Mouse (Mus musculus) fibroblast of lung, adult 2 months (primary cell): ENCODE measurements at regions not wholly inside any gene's neighbourhood (a gene's known extent, or its start where the extent isn't known, plus 50 kb on each side); places are given as distances from the start of the nearest gene placed in this dataset.

Experiments used
- DNase-seq: peaks from one replicate; pipeline ENCODE4 v3.0.0-alpha.2; 2011; ENCODE audit warnings: low read depth

DNA sequence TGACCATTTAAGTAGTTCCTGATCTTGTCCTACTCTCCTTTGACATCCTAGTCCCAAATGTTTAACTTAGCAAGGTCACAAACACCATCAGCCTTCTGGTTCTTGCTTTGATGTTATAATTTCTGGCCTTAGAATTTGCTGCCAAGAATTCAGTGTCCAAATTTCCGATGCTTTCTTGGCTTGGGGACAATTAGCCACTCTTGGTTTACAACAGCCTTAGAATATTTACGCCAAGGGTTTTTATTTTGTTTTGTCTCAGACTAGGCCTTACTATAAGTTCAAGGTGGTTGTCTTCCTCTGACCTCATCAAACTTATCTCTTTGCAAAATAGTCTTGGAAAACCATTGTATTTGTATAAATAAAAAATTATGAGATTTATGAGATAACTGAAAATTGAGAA lies 322.4 kb downstream of the Tfec start:
- DNase-seq: no peak

DNA sequence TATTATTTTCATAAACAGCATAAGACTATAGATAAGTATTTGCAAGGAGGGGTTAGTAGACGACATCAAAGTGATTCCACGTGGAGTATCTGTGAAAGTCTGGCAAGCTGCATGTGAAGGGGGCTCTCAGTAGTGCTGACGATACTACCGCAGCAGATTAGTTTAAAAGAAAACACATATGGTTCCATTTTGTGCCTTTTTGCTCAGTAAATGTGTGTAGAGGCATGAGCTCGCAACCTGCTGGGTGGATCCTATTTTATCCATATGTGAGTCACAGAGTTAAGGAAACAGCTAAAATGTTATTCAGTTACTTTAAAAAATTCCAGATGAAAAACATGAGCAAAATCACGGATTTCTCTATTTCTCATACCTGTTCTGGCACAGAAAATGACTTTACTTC lies 325.4 kb downstream of the Tfec start:
- no peak for DNase-seq

DNA sequence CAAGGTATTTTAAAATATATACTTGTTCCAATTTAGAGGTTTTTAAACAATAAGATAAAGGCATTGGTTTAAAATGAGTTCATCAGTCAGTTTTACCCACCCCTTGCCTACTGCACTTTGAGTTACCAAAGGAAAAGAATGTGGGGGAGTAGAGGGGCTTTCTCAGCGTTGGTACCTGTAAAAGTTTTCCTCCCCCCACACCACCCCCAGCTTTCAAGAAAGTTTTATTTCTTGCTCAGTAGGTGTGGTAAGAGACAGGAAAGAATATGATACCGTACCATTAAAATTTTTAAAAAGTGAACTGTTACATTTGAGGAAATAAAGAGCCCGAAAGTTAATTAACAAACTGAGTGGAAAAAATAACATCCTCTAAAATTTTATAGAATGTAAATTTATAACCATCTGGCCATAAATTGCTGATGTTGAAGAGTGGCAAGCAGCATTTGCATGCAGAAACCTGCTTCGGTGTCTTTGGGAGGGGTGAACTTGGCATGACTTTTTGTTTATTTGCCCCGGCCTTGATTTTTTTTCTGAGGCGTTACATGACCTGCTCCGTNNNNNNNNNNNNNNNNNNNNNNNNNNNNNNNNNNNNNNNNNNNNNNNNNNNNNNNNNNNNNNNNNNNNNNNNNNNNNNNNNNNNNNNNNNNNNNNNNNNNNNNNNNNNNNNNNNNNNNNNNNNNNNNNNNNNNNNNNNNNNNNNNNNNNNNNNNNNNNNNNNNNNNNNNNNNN lies 346.1 kb downstream of the Tfec start:
- no peak for DNase-seq

DNA sequence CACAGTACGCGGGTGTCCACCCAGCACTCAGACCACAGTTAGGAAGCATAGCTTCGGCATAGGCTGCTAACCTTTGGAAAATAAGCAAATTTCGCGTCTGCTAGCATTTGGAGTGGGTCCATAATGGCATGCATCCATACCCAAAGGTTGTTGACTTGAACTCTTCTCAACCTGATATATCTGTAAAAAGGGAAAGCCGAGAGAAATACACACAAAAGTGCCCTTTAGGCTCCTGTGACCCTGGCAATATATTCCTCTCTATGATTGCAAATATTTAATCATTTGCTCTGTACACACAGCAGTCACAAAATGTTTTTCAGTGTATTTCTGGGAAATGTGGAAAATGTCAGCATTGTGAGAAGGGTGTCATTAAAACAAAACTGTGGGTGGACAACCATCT lies 347.1 kb downstream of the Tfec start:
- DNase-seq: no peak

DNA sequence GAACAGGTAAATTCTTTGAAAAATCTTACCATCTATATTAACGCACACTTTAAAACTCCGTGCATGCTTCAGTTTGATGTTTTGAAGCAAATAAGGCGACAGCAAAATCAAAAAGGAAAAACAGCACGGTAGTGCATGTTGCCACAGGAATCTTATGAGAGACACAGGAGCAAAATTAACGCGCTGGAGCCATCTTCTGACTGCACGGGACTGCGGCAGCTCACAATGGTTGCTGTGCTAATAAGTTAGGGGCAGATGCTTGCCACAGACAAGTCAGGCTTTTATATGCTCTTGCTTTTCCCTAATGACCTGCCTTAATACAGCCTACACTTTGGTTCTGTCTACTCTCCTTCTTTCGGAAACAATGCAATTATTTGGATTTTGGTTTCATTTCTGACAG lies 347.8 kb downstream of the Tfec start:
- DNase-seq: no peak

DNA sequence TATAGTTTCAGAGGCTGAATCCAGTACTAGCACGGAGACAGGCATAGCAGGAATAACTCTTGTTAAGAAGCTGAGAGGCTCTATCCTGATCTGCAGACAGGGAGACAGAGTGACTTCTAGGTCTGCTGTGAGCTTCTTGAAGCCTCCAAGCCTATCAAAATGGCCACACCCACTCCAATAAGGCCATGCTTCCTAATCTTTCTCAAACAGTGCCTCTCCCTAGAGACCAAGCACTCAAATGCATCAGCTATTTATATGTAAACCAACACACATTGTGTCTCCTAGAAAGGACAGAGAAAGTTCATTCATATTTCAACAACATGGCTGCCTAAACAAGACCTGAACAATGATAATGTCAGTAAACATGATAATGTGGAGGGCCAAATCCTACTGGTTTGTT lies 384.2 kb downstream of the Tfec start:
- DNase-seq: no peak

DNA sequence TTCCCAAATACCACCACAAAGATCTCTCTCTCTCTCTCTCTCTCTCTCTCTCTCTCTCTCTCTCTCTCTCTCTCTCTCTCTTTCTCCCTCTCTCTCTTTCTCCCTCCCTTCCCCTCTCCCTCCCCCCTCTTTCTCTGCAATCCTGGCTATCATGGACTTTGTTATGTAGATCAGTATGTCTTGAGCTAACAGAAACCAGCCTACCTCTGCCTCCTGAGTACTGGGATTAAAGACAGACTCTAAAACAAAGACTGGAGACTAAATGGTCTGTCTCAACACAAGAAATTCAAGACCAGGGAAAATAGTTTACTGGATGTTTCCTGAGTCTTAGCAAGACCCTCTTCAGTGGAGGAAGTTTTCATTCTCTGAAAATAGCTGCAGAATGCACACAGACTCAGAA lies 384.7 kb downstream of the Tfec start:
- no peak for DNase-seq

DNA sequence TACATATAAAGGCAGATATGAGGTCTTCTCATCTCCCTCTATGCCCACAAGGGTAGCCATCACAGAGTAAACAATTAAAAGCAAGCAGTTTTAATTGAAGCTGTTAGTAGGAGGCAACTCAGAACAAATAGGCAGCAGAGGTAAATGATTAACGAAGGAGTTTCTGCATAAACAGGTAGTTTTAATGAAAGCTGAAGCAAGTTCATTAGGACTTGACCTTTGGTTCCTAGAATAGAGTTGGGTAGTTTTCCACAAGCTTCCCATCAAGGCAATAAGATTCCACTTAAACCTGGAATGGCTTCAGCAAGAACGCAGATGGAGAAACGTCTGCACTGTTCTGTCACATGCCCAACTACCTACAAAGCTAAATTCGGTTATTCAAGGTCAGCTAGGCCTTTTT lies 394.4 kb downstream of the Tfec start:
- no peak for DNase-seq

DNA sequence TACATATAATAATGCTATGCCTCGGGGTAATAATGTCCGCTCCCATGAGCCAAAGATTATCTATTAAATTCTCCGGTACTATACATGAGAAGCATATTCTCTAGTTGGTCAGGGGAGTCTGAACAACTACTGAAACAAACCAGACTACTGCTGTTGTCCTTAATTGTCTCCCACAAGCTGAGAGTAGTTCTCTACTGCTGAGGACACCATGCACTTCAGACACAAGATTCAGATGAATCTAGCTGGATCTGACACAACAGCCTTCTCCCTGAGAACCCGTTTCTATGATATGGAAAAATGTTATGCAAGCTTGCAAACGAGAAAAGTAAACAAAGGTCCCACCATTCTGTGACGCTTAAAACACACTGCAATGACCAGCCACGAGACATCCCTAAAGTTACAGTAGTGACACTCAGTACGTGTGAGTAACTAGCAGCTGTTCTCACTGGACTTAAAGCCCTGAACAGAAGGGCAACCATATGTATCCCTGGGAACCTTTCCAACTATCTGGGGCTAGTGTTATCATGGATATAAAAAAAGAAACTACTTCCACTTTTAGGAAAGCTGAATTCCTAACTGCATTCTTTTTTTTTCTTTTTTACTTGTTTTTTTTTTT lies 411.1 kb downstream of the Tfec start:
- no peak for DNase-seq

DNA sequence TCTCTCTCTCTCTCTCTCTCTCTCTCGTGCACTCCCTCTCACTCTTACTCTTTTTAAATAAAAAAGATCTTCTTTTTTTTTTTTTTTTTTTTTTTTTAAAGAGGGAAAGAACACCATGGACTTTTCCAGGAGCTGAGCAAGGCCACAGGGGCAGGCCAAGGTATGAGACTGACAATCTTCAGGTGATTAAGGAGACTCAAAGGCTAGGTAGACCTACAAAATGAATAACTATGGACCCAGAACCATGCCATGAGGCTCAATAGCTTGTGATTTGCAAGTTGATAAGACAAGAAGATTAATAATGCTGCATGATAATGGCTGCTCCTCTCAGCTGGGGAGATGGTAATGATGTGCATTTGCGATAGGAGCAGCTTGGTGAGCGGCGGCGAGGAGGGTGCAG lies 414.9 kb downstream of the Tfec start:
- DNase-seq: no peak

DNA sequence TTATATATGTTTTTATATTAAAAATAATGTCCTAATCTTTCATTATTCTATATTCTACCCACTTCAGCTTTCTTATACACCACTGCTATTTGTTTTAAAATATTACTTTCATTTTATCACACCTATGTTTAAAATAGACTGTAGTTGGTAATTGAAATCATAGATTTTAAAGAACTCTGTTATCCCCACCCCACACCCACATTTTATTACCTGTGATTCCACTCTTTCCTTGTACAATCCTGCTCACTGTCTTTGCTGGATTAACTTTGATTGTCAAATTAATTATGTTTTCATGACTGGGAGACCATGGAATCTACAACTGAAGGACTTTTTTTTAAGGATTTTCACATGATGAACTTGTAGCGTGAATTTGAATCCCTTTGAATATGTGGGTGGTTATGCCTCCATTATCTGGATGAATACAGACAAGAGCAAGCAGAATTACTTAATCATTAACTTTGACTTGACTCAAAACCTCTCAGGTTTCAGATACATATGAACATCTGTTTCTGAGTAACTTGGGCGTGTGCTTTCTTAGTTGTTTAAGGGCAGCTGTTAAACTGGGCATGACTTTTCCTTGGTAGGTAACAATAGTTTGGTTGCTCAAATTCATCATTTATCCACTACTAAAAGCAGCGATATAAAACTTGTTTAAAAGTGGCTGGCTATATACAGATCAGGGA lies 429.4 kb downstream of the Tfec start:
- no peak for DNase-seq

DNA sequence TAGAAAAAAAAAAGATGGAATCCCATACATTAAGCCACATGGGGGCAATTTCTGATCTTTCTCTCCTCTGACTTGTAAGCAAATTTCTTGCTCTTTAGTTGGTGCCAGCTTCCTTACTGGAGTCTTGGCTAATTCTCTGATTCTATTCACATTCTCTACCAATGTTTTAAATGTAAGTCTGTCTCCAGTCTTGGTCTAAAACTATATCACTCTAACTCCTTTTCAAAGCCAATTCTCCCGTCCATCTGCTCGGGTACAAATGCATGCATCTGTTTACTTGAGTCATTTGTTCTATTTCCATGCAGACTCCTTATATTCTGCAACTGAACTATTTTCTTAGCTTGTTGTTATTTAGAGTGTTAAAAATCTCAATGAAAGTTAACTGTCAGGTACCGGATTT lies 440.0 kb downstream of the Tfec start:
- no peak for DNase-seq
